Mouse (Mus musculus): ENCODE measurements around the gene Zfp78. TPM values are rescaled to one million over a fixed set of nuclear protein-coding genes. Genes with fewer than 3 reads are reported as not detected.

Zfp78 gene
- total RNA-seq (2021) = 1 to 10 TPM; 4.5 to 4.7 TPM
- long read RNA-seq, experiment 1, partial matches to known transcripts = 0 of 1 reads
- long read RNA-seq, experiment 1, other reads (novel, unspliced or antisense) = 0 of 1 reads
- long read RNA-seq, experiment 2, partial matches to known transcripts = 0 of 2 reads
- long read RNA-seq, experiment 2, other reads (novel, unspliced or antisense) = 2 of 2 reads

- intact Hi-C loops (cut with DNase I) = loop anchor here (2.0 to 10.0 kb wide), 6 partner anchors 20 to 934 kb away; partner anchors contain the start of genes Zfp28 and Zfp444
- H3K4me3 ChIP-seq = peak within 1 kb of the TSS; percentile 61
- DNase-seq (ENCODE audit: extremely low spot score in 1 of 2, low spot score in 2 of 2) = peak in 1 of 2 experiments; percentile 85
- peak within 1 kb of the TSS; percentile 70 for H3K27ac ChIP-seq
- TF ChIP-seq CTCF (IDR thresholded peaks at IDR 0.05) = no peak; the same call in none of the 2 replicates
Measured at GRCm38 (mm10) chr7:6363047-6363488, at the start of gene Zfp78. Gene Zfp78, plus strand, starts transcription at chr7:6363280.

GRCm38 (mm10) chr7:6330458-6331232, 32.4 kb upstream of the Zfp78 start:
- intact Hi-C loops (cut with DNase I) = loop anchor here (1.0 kb wide), 1 partner anchor 13 kb away; the partner anchor contains the start of gene Gm3854
- H3K27ac ChIP-seq = peak overlapping the region; percentile 88
- DNase-seq (ENCODE audit: extremely low spot score in 1 of 2, low spot score in 2 of 2) = peak in 1 of 2 experiments; percentile 40
- H3K4me3 ChIP-seq = peak overlapping the region; percentile 86
- TF ChIP-seq CTCF (IDR thresholded peaks at IDR 0.05) = no peak

GRCm38 (mm10) chr7:6331233-6331956, 31.7 kb upstream of the Zfp78 start, which contains the start of gene Zfp583:
Gene Zfp583, minus strand, starts transcription at chr7:6331285.
- TF ChIP-seq CTCF (IDR thresholded peaks at IDR 0.05) = no peak
- Histone ChIP-seq H3K4me3 (peak within 1 kb of the TSS; percentile 86), H3K27ac (peak within 1 kb of the TSS; percentile 88)
- peak; percentile 87 to 89 for DNase-seq (ENCODE audit: extremely low spot score in 1 of 2, low spot score in 2 of 2)
- intact Hi-C loops (cut with DNase I) = loop anchor here (1.0 kb wide), 1 partner anchor 12 kb away; the partner anchor contains the start of gene Gm3854

DNA sequence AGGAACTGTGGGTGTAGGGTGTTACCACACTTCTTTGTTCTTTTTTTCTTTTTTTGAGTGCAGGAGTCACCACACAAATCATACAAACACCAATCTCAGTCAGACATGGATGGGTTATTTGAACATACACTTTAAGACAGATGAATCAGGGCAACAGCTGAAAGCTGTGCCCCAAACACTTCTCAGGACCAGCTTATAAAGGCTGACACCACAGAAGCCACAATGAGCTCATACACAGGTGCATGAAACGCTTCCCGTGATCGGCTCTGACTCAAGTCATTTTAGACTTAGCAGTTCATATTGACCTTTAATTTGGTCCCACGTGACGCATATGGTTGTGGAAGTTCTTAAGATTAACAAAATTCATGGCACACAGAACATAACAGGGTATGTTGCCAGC, 23.2 kb upstream of the Zfp78 start:
- no peak for TF ChIP-seq CTCF (IDR thresholded peaks at IDR 0.05)
- intact Hi-C loops (cut with DNase I) = no loop called here

DNA sequence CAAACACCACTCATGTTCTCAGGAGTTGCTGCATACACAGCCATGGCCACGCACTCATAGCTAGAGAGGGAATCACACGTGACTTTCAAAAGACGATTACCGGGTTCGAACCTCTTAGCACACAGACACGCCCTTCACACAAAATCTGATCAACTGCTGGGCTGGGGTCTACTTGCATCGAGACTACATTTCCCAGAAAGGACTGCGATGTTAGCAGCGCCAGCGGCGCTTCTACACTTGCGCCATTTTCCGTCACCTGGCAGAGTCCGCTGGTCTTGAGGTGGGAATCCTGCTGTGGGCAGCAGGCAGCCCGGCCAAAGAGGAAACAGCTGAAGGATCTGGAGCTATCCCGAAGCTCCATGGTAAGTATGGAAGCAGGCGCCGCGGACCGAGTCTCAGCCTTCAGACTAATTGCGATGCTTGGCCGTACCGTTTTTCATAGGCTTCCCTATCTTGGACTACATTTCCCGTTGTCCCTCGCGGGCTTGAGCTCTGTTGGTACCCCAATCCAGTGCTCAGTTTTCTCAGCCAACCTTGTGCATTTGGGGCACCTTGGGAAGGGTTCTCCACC, 19.5 kb upstream of the Zfp78 start, which contains the start of gene Gm3854:
Gm3854 (plus strand) TSS at position 259 of the 571 bp plus-strand sequence.
- intact Hi-C loops (cut with DNase I) = loop anchor here (1.0 kb wide), 1 partner anchor 12 kb away; the partner anchor contains the start of gene Zfp583
- Histone ChIP-seq H3K27ac (peak within 1 kb of the TSS; percentile 96), H3K4me3 (peak within 1 kb of the TSS; percentile 77)
- TF ChIP-seq CTCF (IDR thresholded peaks at IDR 0.05) = no peak; the same call in 1 of the 2 replicates
- DNase-seq (ENCODE audit: extremely low spot score in 1 of 2, low spot score in 2 of 2) = peak; percentile 75 to 81

More for the DNA sequence above, 23.2 kb upstream of the Zfp78 start:
- H3K27ac ChIP-seq = no peak overlapping the region
- no peak overlapping the region for H3K4me3 ChIP-seq
- DNase-seq (ENCODE audit: extremely low spot score in 1 of 2, low spot score in 2 of 2) = no peak

DNA sequence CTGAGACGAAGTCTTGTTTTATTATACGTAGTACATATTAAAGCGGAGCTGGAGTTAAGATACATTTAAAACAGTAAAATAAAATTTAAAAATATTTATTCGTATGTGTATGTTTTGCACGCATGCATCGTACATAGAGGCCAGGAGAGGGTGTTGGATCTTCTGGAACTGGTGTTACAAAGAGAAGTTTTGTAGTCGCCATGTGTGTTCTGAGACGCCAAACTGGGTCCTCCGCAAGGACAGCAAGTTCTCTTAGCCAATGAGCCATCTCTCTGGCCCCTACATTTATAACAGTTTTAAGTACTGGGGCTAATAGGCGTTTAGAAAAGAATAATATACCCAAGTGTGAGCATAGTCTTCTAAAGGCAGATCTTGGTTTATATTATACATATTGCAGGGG, 19.0 kb upstream of the Zfp78 start:
- peak overlapping the region; percentile 96 for H3K27ac ChIP-seq
- intact Hi-C loops (cut with DNase I) = no loop called here
- peak overlapping the region; percentile 77 for H3K4me3 ChIP-seq
- TF ChIP-seq CTCF (IDR thresholded peaks at IDR 0.05) = no peak; the same call in 1 of the 2 replicates
- no peak for DNase-seq (ENCODE audit: extremely low spot score in 1 of 2, low spot score in 2 of 2)

GRCm38 (mm10) chr7:6358121-6358520, 5.0 kb upstream of the Zfp78 start:
- Histone ChIP-seq H3K4me3 (no peak overlapping the region), H3K27ac (no peak overlapping the region)
- intact Hi-C loops (cut with DNase I) = loop anchor here (5.0 kb wide), 1 partner anchor 559 kb away; no protein-coding TSS in a partner anchor
- TF ChIP-seq CTCF (IDR thresholded peaks at IDR 0.05) = no peak
- DNase-seq (ENCODE audit: extremely low spot score in 1 of 2, low spot score in 2 of 2) = no peak

DNA sequence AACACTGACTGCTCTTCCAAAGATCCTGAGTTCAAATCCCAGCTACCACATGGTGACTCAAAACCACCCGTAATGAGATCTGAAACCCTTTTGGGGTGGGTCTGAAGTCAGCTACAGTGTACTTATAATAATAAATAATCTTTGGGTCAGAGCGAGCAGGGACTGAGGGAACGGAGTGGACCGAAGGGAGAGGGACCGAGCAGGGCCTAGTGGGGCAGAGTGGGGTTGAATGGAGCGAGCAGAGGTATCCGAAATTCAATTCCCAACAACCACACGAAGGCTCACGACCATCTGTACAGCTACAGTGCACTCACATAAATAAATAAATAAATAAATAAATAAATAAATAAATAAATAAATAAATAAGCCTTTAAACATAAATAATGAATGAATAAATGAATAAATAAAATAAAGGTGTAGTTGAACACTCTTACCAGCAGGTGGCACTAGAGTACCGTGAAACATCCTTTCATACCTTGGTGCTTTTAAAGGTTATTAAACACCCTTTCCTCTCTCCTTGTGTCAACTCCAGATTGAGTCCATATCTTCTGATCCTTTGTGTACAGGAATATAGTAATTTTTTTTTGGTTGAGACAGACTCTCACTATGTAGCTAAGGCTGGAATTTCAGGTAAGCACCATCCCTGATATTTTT, 4.0 kb upstream of the Zfp78 start:
- H3K27ac ChIP-seq = no peak overlapping the region
- no peak overlapping the region for H3K4me3 ChIP-seq
- DNase-seq (ENCODE audit: extremely low spot score in 1 of 2, low spot score in 2 of 2) = no peak
- peak; percentile 68 for TF ChIP-seq CTCF (IDR thresholded peaks at IDR 0.05)
- intact Hi-C loops (cut with DNase I) = loop anchor here (1.0 to 5.0 kb wide), 2 partner anchors 75 to 558 kb away; no protein-coding TSS in a partner anchor

GRCm38 (mm10) chr7:6360477-6361060, 2.5 kb upstream of the Zfp78 start:
- DNase-seq (ENCODE audit: extremely low spot score in 1 of 2, low spot score in 2 of 2) = no peak
- Histone ChIP-seq H3K4me3 (no peak overlapping the region), H3K27ac (no peak overlapping the region)
- no peak for TF ChIP-seq CTCF (IDR thresholded peaks at IDR 0.05)
- intact Hi-C loops (cut with DNase I) = loop anchor here (2.0 to 10.0 kb wide), 6 partner anchors 188 to 937 kb away; partner anchors contain the start of genes Zfp444 and Zim1

GRCm38 (mm10) chr7:6361756-6362155, 1.3 kb upstream of the Zfp78 start:
- DNase-seq (ENCODE audit: extremely low spot score in 1 of 2, low spot score in 2 of 2) = no peak
- intact Hi-C loops (cut with DNase I) = loop anchor here (2.0 to 10.0 kb wide), 7 partner anchors 21 to 936 kb away; partner anchors contain the start of genes Zfp28, Zfp444 and Zim1
- Histone ChIP-seq H3K4me3 (peak overlapping the region; percentile 61), H3K27ac (peak overlapping the region; percentile 70)
- TF ChIP-seq CTCF (IDR thresholded peaks at IDR 0.05) = no peak
